Mouse (Mus musculus) neural tube, embryonic 15.5 days (tissue): ENCODE measurements around the gene Gm17581. TPM values are rescaled to one million over a fixed set of nuclear protein-coding genes. Genes with fewer than 3 reads are reported as not detected.

Experiments
- ATAC-seq: fragments of 200-750 bp; cut with Nextera tagmentation; 2 replicates; pipeline ENCODE4 v1.8.0; 2017; ENCODE audit warnings: mild to moderate bottlenecking, moderate TSS enrichment, moderate library complexity; ENCODE audit not compliant: low FRiP score
- H3K27ac ChIP-seq: fragments of 300-500 bp; sonication (generic); replicated peaks from 2 replicates; pipeline ENCODE4 v1.5.1; 2015; ENCODE audit warnings: mild to moderate bottlenecking, inconsistent platforms
- H3K27me3 ChIP-seq: fragments of 300-500 bp; sonication (generic); replicated peaks from 2 replicates; pipeline ENCODE4 v1.6.1; 2015; ENCODE audit warnings: inconsistent platforms
- H3K36me3 ChIP-seq: fragments of 300-500 bp; sonication (generic); 2 replicates; pipeline ENCODE4 v1.6.1; 2015; ENCODE audit warnings: inconsistent platforms
- H3K4me1 ChIP-seq: fragments of 300-500 bp; sonication (generic); 2 replicates; pipeline ENCODE4 v1.6.1; 2015; ENCODE audit warnings: inconsistent platforms
- H3K4me2 ChIP-seq: fragments of 300-500 bp; sonication (generic); 2 replicates; pipeline ENCODE4 v1.6.1; 2015; ENCODE audit warnings: inconsistent platforms, mild to moderate bottlenecking, moderate library complexity
- H3K4me3 ChIP-seq: fragments of 300-500 bp; sonication (generic); replicated peaks from 2 replicates; pipeline ENCODE4 v1.5.1; 2015; ENCODE audit warnings: mild to moderate bottlenecking, inconsistent platforms
- H3K9ac ChIP-seq: fragments of 300-500 bp; sonication (generic); replicated peaks from 2 replicates; pipeline ENCODE4 v1.6.1; 2015; ENCODE audit warnings: mild to moderate bottlenecking, inconsistent platforms
- H3K9me3 ChIP-seq: fragments of 300-500 bp; sonication (generic); replicated peaks from 2 replicates; pipeline ENCODE4 v1.6.1; 2016; ENCODE audit warnings: inconsistent platforms
- WGBS: fragments of 180-500 bp; shearing (Covaris S2); methylation state at CpG from one replicate; pipeline ENCODE4 v1.1.7; 2015; ENCODE audit warnings: mixed read lengths; 5-methylcytosine and 5-hydroxymethylcytosine counted together
- polyA plus RNA-seq: library from polyadenylated mRNA; unstranded; fragments of >200 nt; fragmentation: Nextera tagmentation; extraction: Ambion mirVana; gene quantifications from 2 replicates; pipeline ENCODE4 v1.2.1, GENCODE M21; 2015

The Gm17581 gene
- polyA plus RNA-seq, 1 experiment from 2014 or later = not detected

GRCm38 (mm10) chr2:155764679-155765418 is 29.2 kb upstream of the Gm17581 start:
- no peaks in the 10 kb centered on the region for H3K36me3 ChIP-seq
- H3K4me1 ChIP-seq = no peaks in the 10 kb centered on the region
- no peaks in the 10 kb centered on the region for H3K9me3 ChIP-seq
- no peak overlapping the region for H3K9ac ChIP-seq
- H3K4me3 ChIP-seq = no peak overlapping the region
- no peak overlapping the region for H3K27ac ChIP-seq
- H3K27me3 ChIP-seq = peaks cover 3% of the 10 kb centered on the region; the same call in 1 of the 2 replicates
- H3K4me2 ChIP-seq = no peak overlapping the region
- WGBS = 54% methylated on average over 13 of the region's 13 CpGs
- ATAC-seq = peak; percentile 61; the same call in 1 of the 2 replicates

GRCm38 (mm10) chr2:155756855-155757566 is 21.3 kb upstream of the Gm17581 start:
- no peak overlapping the region for H3K9ac ChIP-seq
- no peaks in the 10 kb centered on the region for H3K9me3 ChIP-seq
- H3K36me3 ChIP-seq = no peaks in the 10 kb centered on the region
- H3K4me2 ChIP-seq = no peak overlapping the region
- H3K4me1 ChIP-seq = no peaks in the 10 kb centered on the region
- H3K27ac ChIP-seq = no peak overlapping the region
- no peak for ATAC-seq
- WGBS = 67% methylated on average over 14 of the region's 14 CpGs
- no peaks in the 10 kb centered on the region for H3K27me3 ChIP-seq
- no peak overlapping the region for H3K4me3 ChIP-seq

GRCm38 (mm10) chr2:155755746-155756145 is 20.1 kb upstream of the Gm17581 start:
- no peak overlapping the region for H3K27ac ChIP-seq
- no peak for ATAC-seq
- H3K4me3 ChIP-seq = no peak overlapping the region
- no peaks in the 10 kb centered on the region for H3K36me3 ChIP-seq
- 0% methylated on average over 1 of the region's 1 CpGs for WGBS
- no peaks in the 10 kb centered on the region for H3K9me3 ChIP-seq
- H3K27me3 ChIP-seq = peaks cover 4% of the 10 kb centered on the region; the same call in 1 of the 2 replicates
- no peak overlapping the region for H3K4me2 ChIP-seq
- H3K9ac ChIP-seq = no peak overlapping the region
- 0 out of 2 replicates have a peak, but pooled peaks cover 5% of the 10 kb centered on the region for H3K4me1 ChIP-seq

- ATAC-seq = no peak
- Histone ChIP-seq H3K4me1 (0 out of 2 replicates have a peak, but pooled peaks cover 6% of the 10 kb centered on the region), H3K9me3 (no peaks in the 10 kb centered on the region), H3K36me3 (no peaks in the 10 kb centered on the region), H3K4me3 (peak within 1 kb of the TSS; percentile 28), H3K27ac (no peak within 1 kb of the TSS), H3K4me2 (peak within 1 kb of the TSS; percentile 58), H3K27me3 (peaks cover 4% of the 10 kb centered on the region; the same call in 1 of the 2 replicates), H3K9ac (0 out of 2 replicates have a peak within 1 kb of the TSS, but pooled peaks have one; percentile 30)
- WGBS = 6% methylated on average over 25 of the region's 25 CpGs
Measured at GRCm38 (mm10) chr2:155751014-155751786, 15.5 kb upstream of the Gm17581 start, which contains the start of gene Procr. Procr (plus strand) TSS chr2:155751117.

GRCm38 (mm10) chr2:155749394-155749793 is 13.7 kb upstream of the Gm17581 start:
- no peak overlapping the region for H3K4me3 ChIP-seq
- no peak for ATAC-seq
- H3K4me2 ChIP-seq = no peak overlapping the region
- 0 out of 2 replicates have a peak, but pooled peaks cover 6% of the 10 kb centered on the region for H3K4me1 ChIP-seq
- no peak overlapping the region for H3K9ac ChIP-seq
- 92% methylated on average over 4 of the region's 4 CpGs for WGBS
- no peaks in the 10 kb centered on the region for H3K36me3 ChIP-seq
- no peaks in the 10 kb centered on the region for H3K9me3 ChIP-seq
- no peak overlapping the region for H3K27ac ChIP-seq
- peaks cover 4% of the 10 kb centered on the region; the same call in 1 of the 2 replicates for H3K27me3 ChIP-seq

- ATAC-seq = no peak
- Histone ChIP-seq H3K4me3 (no peak overlapping the region), H3K9me3 (no peaks in the 10 kb centered on the region), H3K36me3 (no peaks in the 10 kb centered on the region), H3K9ac (no peak overlapping the region), H3K27me3 (no peaks in the 10 kb centered on the region), H3K27ac (no peak overlapping the region), H3K4me2 (no peak overlapping the region), H3K4me1 (0 out of 2 replicates have a peak, but pooled peaks cover 3% of the 10 kb centered on the region)
- 64% methylated on average over 3 of the region's 3 CpGs for WGBS
Measured at GRCm38 (mm10) chr2:155745487-155745886, 9.8 kb upstream of the Gm17581 start.

GRCm38 (mm10) chr2:155743351-155743750 is 7.7 kb upstream of the Gm17581 start:
- Histone ChIP-seq H3K4me2 (no peak overlapping the region), H3K9me3 (no peaks in the 10 kb centered on the region), H3K4me3 (no peak overlapping the region), H3K36me3 (no peaks in the 10 kb centered on the region), H3K27me3 (no peaks in the 10 kb centered on the region), H3K4me1 (0 out of 2 replicates have a peak, but pooled peaks cover 3% of the 10 kb centered on the region), H3K27ac (no peak overlapping the region), H3K9ac (no peak overlapping the region)
- WGBS = 90% methylated on average over 9 of the region's 9 CpGs
- no peak for ATAC-seq

- Histone ChIP-seq H3K4me1 (0 out of 2 replicates have a peak, but pooled peaks cover 3% of the 10 kb centered on the region), H3K9ac (no peak overlapping the region), H3K27me3 (no peaks in the 10 kb centered on the region), H3K4me3 (no peak overlapping the region), H3K9me3 (no peaks in the 10 kb centered on the region), H3K36me3 (no peaks in the 10 kb centered on the region), H3K27ac (no peak overlapping the region), H3K4me2 (no peak overlapping the region)
- no peak for ATAC-seq
- WGBS = 71% methylated on average over 12 of the region's 12 CpGs
Measured at GRCm38 (mm10) chr2:155742931-155743337, 7.3 kb upstream of the Gm17581 start.

GRCm38 (mm10) chr2:155742211-155742610 is 6.5 kb upstream of the Gm17581 start:
- Histone ChIP-seq H3K4me1 (0 out of 2 replicates have a peak, but pooled peaks cover 3% of the 10 kb centered on the region), H3K36me3 (no peaks in the 10 kb centered on the region), H3K4me2 (no peak overlapping the region), H3K4me3 (no peak overlapping the region), H3K9ac (no peak overlapping the region), H3K27me3 (no peaks in the 10 kb centered on the region), H3K9me3 (no peaks in the 10 kb centered on the region), H3K27ac (no peak overlapping the region)
- WGBS = 81% methylated on average over 11 of the region's 11 CpGs
- no peak for ATAC-seq

- Histone ChIP-seq H3K36me3 (no peaks in the 10 kb centered on the region), H3K4me2 (no peak overlapping the region), H3K4me1 (0 out of 2 replicates have a peak, but pooled peaks cover 1% of the 10 kb centered on the region), H3K9ac (no peak overlapping the region), H3K4me3 (no peak overlapping the region), H3K9me3 (no peaks in the 10 kb centered on the region), H3K27ac (no peak overlapping the region), H3K27me3 (no peaks in the 10 kb centered on the region)
- 41% methylated on average over 9 of the region's 9 CpGs for WGBS
- no peak for ATAC-seq
Measured at GRCm38 (mm10) chr2:155737803-155738202, 2.1 kb upstream of the Gm17581 start.

- Histone ChIP-seq H3K4me1 (no peaks in the 10 kb centered on the region), H3K9ac (no peak overlapping the region), H3K27me3 (no peaks in the 10 kb centered on the region), H3K4me2 (no peak overlapping the region), H3K36me3 (no peaks in the 10 kb centered on the region), H3K27ac (no peak overlapping the region), H3K4me3 (no peak overlapping the region), H3K9me3 (no peaks in the 10 kb centered on the region)
- ATAC-seq = no peak
- 83% methylated on average over 6 of the region's 6 CpGs for WGBS
Measured at GRCm38 (mm10) chr2:155736936-155737335, 1.3 kb upstream of the Gm17581 start.
